Mouse (Mus musculus) myocyte (in vitro differentiated cells): ENCODE measurements around the gene AI661453. TPM values are rescaled to one million over a fixed set of nuclear protein-coding genes. Genes with fewer than 3 reads are reported as not detected.

ENCODE experiments used
- H3K27me3 ChIP-seq: one replicate; pipeline ENCODE4 v1.6.1; 2011; ENCODE audit not compliant: control insufficient read depth, insufficient read depth, insufficient read length
- H3K36me3 ChIP-seq: one replicate; pipeline ENCODE4 v1.6.1; 2011; ENCODE audit not compliant: control insufficient read depth, insufficient read depth
- H3K4me2 ChIP-seq: one replicate; pipeline ENCODE4 v1.6.1; 2011; ENCODE audit warnings: low read depth, control low read depth
- H3K4me3 ChIP-seq: one replicate; pipeline ENCODE4 v1.5.1; 2011; ENCODE audit warnings: mild to moderate bottlenecking, control low read depth, moderate library complexity
- H3K79me2 ChIP-seq: one replicate; pipeline ENCODE4 v1.6.1; 2011; ENCODE audit not compliant: control insufficient read depth, insufficient read depth
- H3ac ChIP-seq: one replicate; pipeline ENCODE4 v1.6.1; 2011; ENCODE audit not compliant: control insufficient read depth, insufficient read length
- CEBPB ChIP-seq: IDR thresholded peaks from 2 replicates; pipeline ENCODE4 v1.6.1; 2011; ENCODE audit warnings: mild to moderate bottlenecking, moderate library complexity; ENCODE audit not compliant: poor library complexity, insufficient read depth, severe bottlenecking
- E2F4 ChIP-seq: IDR thresholded peaks from one replicate; pipeline ENCODE4 v1.6.1; 2011; ENCODE audit warnings: mild to moderate bottlenecking, control low read depth, moderate library complexity; ENCODE audit not compliant: insufficient read depth
- MAX ChIP-seq: IDR thresholded peaks from one replicate; pipeline ENCODE4 v1.6.1; 2011; ENCODE audit warnings: low read depth, mild to moderate bottlenecking, control low read depth
- MYOD1 ChIP-seq, 3 experiments: IDR thresholded peaks; one replicate each; pipeline ENCODE4 v1.6.1; 2011; ENCODE audit warnings: control low read depth in 2 of 3, low read depth in 2 of 3, mild to moderate bottlenecking in 2 of 3, moderate library complexity in 1 of 3; ENCODE audit not compliant: insufficient read length in 2 of 3, control insufficient read depth in 1 of 3
- MYOG ChIP-seq, 3 experiments: IDR thresholded peaks; one replicate each; pipeline ENCODE4 v1.6.1; 2011; ENCODE audit warnings: control low read depth in 2 of 3, low read depth in 2 of 3, mild to moderate bottlenecking in 2 of 3; ENCODE audit not compliant: insufficient read length in 2 of 3, control insufficient read depth in 1 of 3, insufficient read depth in 1 of 3
- POLR2A ChIP-seq: IDR thresholded peaks from one replicate; pipeline ENCODE4 v1.6.1; 2011; ENCODE audit warnings: low read depth, mild to moderate bottlenecking, control low read depth, moderate library complexity; ENCODE audit not compliant: insufficient read length
- POLR2AphosphoS2 ChIP-seq: IDR thresholded peaks from one replicate; pipeline ENCODE4 v1.6.1; 2011; ENCODE audit warnings: low read depth, control low read depth; ENCODE audit not compliant: insufficient read length
- REST ChIP-seq: IDR thresholded peaks from one replicate; pipeline ENCODE4 v1.6.1; 2011; ENCODE audit warnings: mild to moderate bottlenecking, control low read depth, moderate library complexity; ENCODE audit not compliant: insufficient read depth, insufficient read length
- SRF ChIP-seq: IDR thresholded peaks from one replicate; pipeline ENCODE4 v1.6.1; 2011; ENCODE audit warnings: low read depth; ENCODE audit not compliant: control insufficient read depth, insufficient read length
- TCF12 ChIP-seq: IDR thresholded peaks from one replicate; pipeline ENCODE4 v1.6.1; 2011; ENCODE audit warnings: mild to moderate bottlenecking, control low read depth; ENCODE audit not compliant: poor library complexity, insufficient read depth, severe bottlenecking
- TCF3 ChIP-seq: IDR thresholded peaks from one replicate; pipeline ENCODE4 v1.6.1; 2011; ENCODE audit warnings: low read depth, control low read depth; ENCODE audit not compliant: insufficient read length
- USF1 ChIP-seq: IDR thresholded peaks from one replicate; pipeline ENCODE4 v1.6.1; 2011; ENCODE audit warnings: low read depth, mild to moderate bottlenecking, control low read depth, moderate library complexity
- polyA plus RNA-seq: library from polyadenylated mRNA; unstranded; fragments of >200 nt; fragmentation: generic; extraction: Trizol; gene quantifications from one replicate; pipeline ENCODE4 v1.2.1, GENCODE M21; 2012; ENCODE audit warnings: missing spikeins

Gene AI661453
- polyA plus RNA-seq, 1 experiment: 0.08 TPM

DNA sequence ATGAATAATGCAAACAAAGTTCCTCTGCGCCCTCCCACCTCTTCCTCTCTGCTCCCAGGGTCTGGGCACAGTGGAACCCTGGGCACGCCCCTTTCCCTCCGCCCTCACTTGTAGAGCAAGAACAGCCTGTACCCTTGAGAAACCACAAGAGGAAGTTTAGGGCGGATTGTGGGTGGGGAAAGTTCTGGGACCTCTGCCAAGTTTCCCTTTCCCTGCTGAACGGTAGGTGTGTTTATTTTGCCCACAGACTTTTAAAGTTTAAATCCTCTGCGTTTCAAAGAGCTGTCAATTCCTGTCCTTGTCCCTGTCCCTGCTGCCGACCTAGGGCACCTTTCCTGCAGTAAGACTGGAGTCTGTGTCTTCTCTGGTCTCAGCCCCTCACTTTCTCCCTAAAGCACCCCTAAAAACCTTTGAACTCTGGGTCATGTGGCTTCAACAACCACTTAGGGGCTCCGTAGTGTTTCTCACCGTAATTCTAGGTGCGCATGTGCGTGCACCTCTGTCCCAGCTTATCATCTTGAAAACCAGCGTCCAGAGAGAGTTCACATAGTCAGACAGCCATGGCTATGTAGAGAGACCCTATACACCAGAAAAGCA, 71.7 kb downstream of the AI661453 start:
- TF ChIP-seq MYOG (IDR thresholded peaks at IDR 0.05; ENCODE audit: control insufficient read depth in 1 of 3, insufficient read depth in 1 of 3, insufficient read length in 2 of 3, low read depth in 2 of 3): no peak
- peak; percentile 36 for TF ChIP-seq POLR2A
- Histone ChIP-seq H3K4me3 (no peak overlapping the region), H3K4me2 (peak overlapping the region; percentile 95), H3K36me3 (no peaks in the 10 kb centered on the region), H3K79me2 (peaks cover 5% of the 10 kb centered on the region), H3ac (no peak overlapping the region), H3K27me3 (no peaks in the 10 kb centered on the region)

DNA sequence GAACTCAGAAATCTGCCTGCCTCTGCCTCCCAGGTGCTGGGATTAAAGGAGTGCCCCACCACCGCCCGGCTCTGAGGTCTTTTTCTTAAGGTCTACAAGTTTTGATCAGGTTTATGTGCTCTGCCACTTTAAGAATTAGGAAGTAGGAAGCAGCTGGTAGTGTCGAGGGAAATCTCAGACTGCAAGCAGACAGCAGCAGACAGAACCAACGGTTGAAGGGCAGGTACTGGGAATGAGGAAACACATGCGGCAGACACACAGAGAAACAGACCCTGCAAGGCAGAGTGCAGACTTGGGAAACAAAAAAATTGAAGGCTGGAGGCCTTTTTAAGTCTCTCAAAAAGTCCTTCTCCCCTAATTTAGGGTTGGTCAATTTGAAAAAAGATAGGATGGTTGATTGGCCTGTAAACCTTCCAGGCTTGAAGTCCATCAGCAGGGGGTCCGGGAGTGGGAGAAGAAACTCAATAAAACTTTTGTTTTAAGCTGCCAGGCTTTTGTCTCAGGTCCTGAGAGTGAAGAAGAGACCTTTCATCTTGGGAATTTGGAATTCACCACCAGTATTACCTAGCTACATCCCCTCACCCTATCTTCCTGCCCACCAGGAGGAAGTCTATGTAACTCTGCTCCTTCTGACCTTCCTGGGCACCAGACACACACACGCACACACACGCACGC, 72.8 kb downstream of the AI661453 start:
- Histone ChIP-seq H3K79me2 (peaks cover 5% of the 10 kb centered on the region), H3ac (no peak overlapping the region), H3K27me3 (no peaks in the 10 kb centered on the region), H3K4me2 (peak overlapping the region; percentile 18), H3K4me3 (no peak overlapping the region), H3K36me3 (no peaks in the 10 kb centered on the region)
- TF ChIP-seq USF1 (no peak), POLR2AphosphoS2 (no peak), SRF (no peak), CEBPB (no peak), E2F4 (no peak), TCF3 (no peak), MYOG (IDR thresholded peaks at IDR 0.05; ENCODE audit: control insufficient read depth in 1 of 3, insufficient read depth in 1 of 3, insufficient read length in 2 of 3, low read depth in 2 of 3) (no peak), TCF12 (no peak), POLR2A (no peak), MYOD1 (IDR thresholded peaks at IDR 0.05; ENCODE audit: control insufficient read depth in 1 of 3, insufficient read length in 2 of 3, low read depth in 2 of 3) (no peak)

DNA sequence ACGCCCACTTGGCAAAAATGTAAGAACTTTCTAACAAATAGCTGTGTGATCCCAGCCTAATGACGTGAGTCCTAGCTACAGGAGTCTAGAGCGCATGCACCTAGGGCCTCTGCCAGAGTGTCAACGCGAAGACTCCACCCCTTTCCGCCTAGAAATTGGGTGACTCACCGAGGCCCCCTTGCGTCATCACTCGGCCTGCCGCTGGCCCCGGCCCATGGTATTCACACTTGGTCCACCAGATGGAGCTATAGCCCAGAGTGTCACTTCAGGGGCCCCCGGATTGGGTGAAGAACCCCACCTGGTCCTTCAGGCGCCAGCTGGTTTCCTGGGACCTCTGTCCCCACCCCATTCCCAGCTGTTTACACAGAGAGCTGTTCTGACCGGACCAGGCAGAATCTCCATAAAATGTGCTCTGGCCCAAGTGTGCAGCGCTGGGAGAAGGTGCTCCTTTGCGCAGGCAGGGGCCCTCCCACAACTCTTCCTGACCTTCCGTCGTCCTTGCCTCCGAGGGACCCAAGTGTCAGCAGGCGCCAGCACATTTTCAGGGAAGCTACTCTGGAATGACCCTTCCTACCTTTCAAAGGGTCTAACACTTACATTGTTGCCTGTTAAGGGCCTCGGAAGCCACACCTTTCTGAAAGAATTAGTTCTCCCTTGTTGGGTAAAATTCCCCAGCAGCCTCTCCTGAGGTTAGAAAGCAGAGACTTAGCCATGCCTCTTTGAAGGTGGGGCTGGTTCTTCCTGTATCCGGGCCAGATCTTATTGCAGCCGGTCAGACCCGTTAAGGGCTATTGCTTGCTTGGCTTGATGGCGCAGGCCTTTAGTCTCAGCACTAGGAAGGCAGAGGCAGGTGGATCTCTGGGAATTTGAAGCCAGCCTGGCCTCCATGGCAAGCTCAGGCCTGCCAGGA, 75.0 kb downstream of the AI661453 start:
- Histone ChIP-seq H3ac (no peak overlapping the region), H3K27me3 (no peaks in the 10 kb centered on the region), H3K4me3 (no peak overlapping the region), H3K36me3 (no peaks in the 10 kb centered on the region), H3K79me2 (peaks cover 5% of the 10 kb centered on the region), H3K4me2 (peak overlapping the region; percentile 76)
- TF ChIP-seq E2F4 (no peak), SRF (no peak), CEBPB (peak; percentile 86), USF1 (peak; percentile 9), MAX (no peak), REST (no peak), POLR2A (no peak), TCF3 (peak; percentile 65), POLR2AphosphoS2 (no peak), MYOG (IDR thresholded peaks at IDR 0.05; ENCODE audit: control insufficient read depth in 1 of 3, insufficient read depth in 1 of 3, insufficient read length in 2 of 3, low read depth in 2 of 3) (peak; percentile 69 to 97 (median 71)), MYOD1 (IDR thresholded peaks at IDR 0.05; ENCODE audit: control insufficient read depth in 1 of 3, insufficient read length in 2 of 3, low read depth in 2 of 3) (peak; percentile 76 to 92 (median 84)), TCF12 (peak; percentile 93)

DNA sequence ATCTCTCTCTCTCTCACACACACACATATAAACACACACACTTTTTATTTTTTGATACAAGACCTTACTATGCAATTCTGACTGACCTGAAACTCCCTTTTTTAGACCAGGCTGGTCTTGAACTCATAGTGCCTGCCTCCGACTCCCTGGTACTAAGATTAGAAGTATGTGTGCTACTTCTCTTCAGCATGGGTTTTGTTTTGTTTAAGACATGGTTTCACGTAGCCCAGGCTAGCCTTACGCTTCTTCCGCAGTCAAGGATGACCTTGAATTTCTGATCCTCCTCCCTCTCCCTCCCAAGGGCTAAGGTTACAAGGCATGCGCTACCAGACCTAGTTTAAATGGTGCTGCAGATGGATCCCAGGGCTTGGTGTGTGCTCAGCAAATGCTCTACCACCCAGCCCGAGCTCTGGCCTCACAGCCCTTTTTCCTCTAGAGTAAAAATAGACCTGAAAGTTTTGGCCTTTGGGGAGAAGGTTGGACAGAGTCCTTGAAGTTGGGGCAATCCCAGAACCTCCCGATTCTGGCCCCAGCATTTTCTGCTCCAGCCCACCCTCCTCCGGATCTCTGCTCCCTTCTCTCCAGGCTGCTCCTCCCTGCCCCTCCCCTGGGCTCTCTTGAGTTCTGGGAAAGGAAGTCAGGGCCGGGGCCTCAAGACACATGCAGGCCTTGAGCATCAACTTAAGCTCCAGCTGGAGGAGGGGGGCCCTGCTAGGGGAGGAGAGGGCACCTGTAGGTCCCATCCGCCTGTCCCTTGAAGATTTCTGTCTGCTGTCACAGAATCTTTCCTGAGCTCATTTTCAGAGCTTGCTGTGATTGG, 76.8 kb downstream of the AI661453 start:
- no peak overlapping the region for H3K4me3 ChIP-seq
- no peak for TF ChIP-seq TCF12
- no peak for TF ChIP-seq POLR2AphosphoS2
- no peak for TF ChIP-seq MYOG (IDR thresholded peaks at IDR 0.05; ENCODE audit: control insufficient read depth in 1 of 3, insufficient read depth in 1 of 3, insufficient read length in 2 of 3, low read depth in 2 of 3)
- no peak for TF ChIP-seq CEBPB
- TF ChIP-seq POLR2A: no peak
- TF ChIP-seq REST: no peak
- no peak for TF ChIP-seq E2F4
- TF ChIP-seq MAX: no peak
- TF ChIP-seq USF1: no peak
- TF ChIP-seq TCF3: no peak
- no peak for TF ChIP-seq MYOD1 (IDR thresholded peaks at IDR 0.05; ENCODE audit: control insufficient read depth in 1 of 3, insufficient read length in 2 of 3, low read depth in 2 of 3)
- TF ChIP-seq SRF: no peak
- no peaks in the 10 kb centered on the region for H3K36me3 ChIP-seq
- H3ac ChIP-seq: no peak overlapping the region
- no peak overlapping the region for H3K4me2 ChIP-seq
- H3K79me2 ChIP-seq: peaks cover 5% of the 10 kb centered on the region
- H3K27me3 ChIP-seq: no peaks in the 10 kb centered on the region
